ENCODE assay signal across 16 mouse cellular contexts in genomic region chr13:19794486-19794885, GRCm38 (mm10). TPM values are rescaled to one million over a fixed set of nuclear protein-coding genes. Genes with fewer than 3 reads are reported as not detected.
DNase-seq lines count a peak whose midpoint lies in the region; ATAC-seq and TF ChIP-seq lines count a peak whose summit lies in the region.
"Had no signal": no experiment of that assay in that cellular context is flagged by ENCODE, and none has a peak within 500 bp of the region (broad histone marks: within the 10 kb centered on the region; RNA-seq: fewer than 3 reads in every experiment).

No protein-coding gene starts in this region.

- no peak for TF ChIP-seq CTCF in kidney, adult 2 months (conservative IDR thresholded peaks at IDR 0.05; ENCODE audit: insufficient read depth, insufficient read length, low read depth, low read length)

- intact Hi-C loops in heart, postnatal 10 days (cut with DNase I) = no loop called here
- intact Hi-C loops in left cerebral cortex, postnatal 4 days (cut with DNase I) = no loop called here

- ATAC-seq in common myeloid progenitor, adult 5-6 weeks (replicated peaks; ENCODE audit: low read depth, poor library complexity, severe bottlenecking) = peak; percentile 72

- 48% methylated on average over 6 of the region's 6 CpGs for WGBS in kidney, adult 2 months

- H3K4me3 ChIP-seq in kidney, adult 2 months (ENCODE audit: insufficient read depth, low read depth, low read length) = no peak overlapping the region
- H3K4me3 ChIP-seq: heart, embryonic 13.5 days; neural tube, embryonic 13.5 days had no signal

- no peaks in the 10 kb centered on the region for H3K27me3 ChIP-seq in kidney, adult 2 months (replicated peaks; ENCODE audit: control insufficient read depth, insufficient read depth, low read length)
- H3K27me3 ChIP-seq: heart, embryonic 13.5 days; neural tube, embryonic 13.5 days had no signal

- H3K4me1 ChIP-seq in kidney, adult 2 months (ENCODE audit: control insufficient read depth, insufficient read depth, low read length) = no peaks in the 10 kb centered on the region
- H3K4me1 ChIP-seq: heart, embryonic 13.5 days; neural tube, embryonic 13.5 days had no signal

- peak; percentile 1 for DNase-seq in kidney, adult 2 months
- no peak for DNase-seq in kidney, postnatal 25 days
- DNase-seq in 416B (ENCODE audit: low read depth) = peak; percentile 33
- DNase-seq in lung, postnatal 36 days = peak; percentile 60
- no peak for DNase-seq in heart, postnatal 10 days
- DNase-seq in left cerebral cortex, postnatal 4 days = no peak
- no peak for DNase-seq in cerebellum, postnatal 4 days (ENCODE audit: low spot score in 2 of 2)
- DNase-seq: adrenal gland, adult 8-10 months; cerebellum, adult 2 months; right cerebral cortex, adult 18-20 months had no signal

- no peak overlapping the region for H3K27ac ChIP-seq in kidney, adult 2 months (ENCODE audit: insufficient read depth, low read depth, low read length)
- H3K27ac ChIP-seq: heart, embryonic 13.5 days; neural tube, embryonic 13.5 days had no signal

- H3K36me3 ChIP-seq in kidney, adult 2 months (ENCODE audit: control insufficient read depth, insufficient read depth, low read length) = no peaks in the 10 kb centered on the region
- H3K36me3 ChIP-seq: G1E; heart, embryonic 13.5 days; neural tube, embryonic 13.5 days had no signal

- no peak for TF ChIP-seq POLR2A in kidney, adult 2 months (IDR thresholded peaks at IDR 0.05; ENCODE audit: low read depth, low read length)

RNA-seq across cellular contexts. Expression of gene Gpr141, which starts 29.6 kb away (rescaled TPM):
- polyA plus RNA-seq in kidney, adult 2 months (2012; rRNA removed) = 0.05 TPM in 1 of 2 replicates, not detected in the other
- total RNA-seq in common myeloid progenitor, adult 5-6 weeks (2017) = 2.8 and 2.9 TPM in 2 replicates
- total RNA-seq in heart, postnatal 10 days (2021) = under 1 TPM; 0.32 to 0.34 TPM
- under 1 TPM in 1 of 2 experiments, not detected in 1; 0.28 TPM for total RNA-seq in left cerebral cortex, postnatal 4 days (2021)
- total RNA-seq: layer of hippocampus, postnatal 10 days; left cerebral cortex, postnatal 10 days had no signal
- polyA plus RNA-seq: cerebellum, adult 2 months; G1E had no signal

Comparison
In these comparisons a context has a peak if more than half of its experiments do, and no peak if none do; other contexts are left out.
1. DNase-seq: peak in kidney, adult 2 months (single experiment), 416B (single experiment) and lung, postnatal 36 days (single experiment); none in kidney, postnatal 25 days (0 of 2), heart, postnatal 10 days (0 of 2), left cerebral cortex, postnatal 4 days (single experiment) and cerebellum, postnatal 4 days (0 of 2).